Mouse (Mus musculus) embryo, embryonic 10.5 days (tissue): ENCODE data around the gene Fam83g.
"Not testable (repeated sequence)": the region's sequence is repeated elsewhere in the genome, so short reads cannot be mapped to it uniquely, and the experiment has no call there.

ENCODE experiments used
- DNase-seq: peaks from one replicate; pipeline ENCODE4 v3.0.0-alpha.2; 2015; ENCODE audit warnings: low spot score

Gene Fam83g

GRCm38 (mm10) chr11:61683907-61684731 is at the start of gene Fam83g:
Fam83g (plus strand) TSS chr11:61684091.
- DNase-seq, result peak; percentile 74

DNA sequence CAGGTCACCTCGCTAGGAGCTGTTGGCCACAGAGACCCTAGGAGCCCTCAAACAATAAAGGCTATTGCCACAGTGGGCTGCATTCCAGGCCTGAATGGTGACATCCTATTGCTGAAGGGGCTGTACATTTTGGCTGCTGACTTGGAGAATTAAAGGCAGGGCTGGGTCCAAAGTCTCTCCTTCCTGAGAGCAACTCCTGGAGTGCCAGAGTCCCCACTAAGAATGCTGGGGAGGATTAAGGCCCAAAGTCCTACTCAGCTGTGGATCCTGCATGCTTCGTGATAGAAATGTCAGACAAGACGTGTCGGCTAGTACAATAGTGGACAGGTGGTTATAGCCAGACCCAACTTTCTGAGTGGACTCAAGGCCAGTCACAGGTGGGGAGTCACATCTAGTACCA is 47.6 kb upstream of the Fam83g start:
- not testable (repeated sequence) for DNase-seq

- DNase-seq, result no peak
These were observed 46.5 kb upstream of the Fam83g start for GRCm38 (mm10) chr11:61637413-61637812.

DNA sequence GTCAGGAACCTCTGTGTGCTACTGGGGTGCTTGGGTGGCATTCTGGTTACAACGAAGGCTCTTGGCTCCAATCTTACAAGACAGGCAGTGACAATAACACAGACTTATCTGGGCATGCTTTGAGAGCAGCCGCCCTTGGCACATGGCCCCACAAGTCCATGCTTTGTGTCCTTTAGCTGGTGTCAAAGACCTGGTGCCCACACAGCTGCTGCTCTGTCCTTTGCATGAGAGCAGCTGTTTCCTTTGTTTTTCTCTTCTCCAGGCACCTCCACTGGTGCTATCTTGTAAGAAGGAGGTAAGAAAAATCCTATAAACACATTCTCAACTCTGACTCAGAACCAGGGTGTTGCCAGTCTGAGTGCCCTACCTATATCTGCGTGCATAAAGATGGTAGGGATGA is 46.0 kb upstream of the Fam83g start:
- no peak for DNase-seq

- DNase-seq, result no peak
These were observed 44.9 kb upstream of the Fam83g start for GRCm38 (mm10) chr11:61638764-61639536.

DNA sequence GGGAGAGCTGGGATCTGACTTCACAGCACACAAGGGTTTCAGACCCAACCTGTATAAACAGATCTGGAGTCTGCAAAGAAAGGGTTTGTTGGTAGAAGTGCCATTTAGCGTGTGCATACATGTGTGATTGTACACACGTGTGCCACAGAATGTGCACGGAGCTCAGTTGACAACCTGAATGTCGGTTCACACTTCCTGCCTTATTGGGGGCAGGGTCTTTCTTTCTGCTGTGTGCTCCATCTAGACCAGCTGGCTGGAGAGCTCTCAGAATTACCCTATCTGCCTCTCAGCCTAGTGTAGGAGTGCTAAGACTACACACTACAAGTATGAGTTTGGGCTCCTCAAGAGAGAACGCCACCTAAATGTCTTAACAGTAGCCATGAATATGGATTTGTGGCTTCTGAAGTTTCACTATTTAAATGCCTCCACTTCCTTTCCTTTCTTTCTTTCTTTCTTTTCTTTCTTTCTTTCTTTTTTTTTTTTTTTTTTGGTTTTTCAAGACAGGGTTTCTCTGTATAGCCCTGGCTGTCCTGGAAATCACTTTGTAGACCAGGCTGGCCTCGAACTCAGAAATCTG is 44.2 kb upstream of the Fam83g start:
- DNase-seq, result no peak

- DNase-seq, result not testable (repeated sequence)
These were observed 43.3 kb upstream of the Fam83g start for GRCm38 (mm10) chr11:61640585-61640984.

GRCm38 (mm10) chr11:61642106-61642505 is 41.8 kb upstream of the Fam83g start:
- no peak for DNase-seq

DNA sequence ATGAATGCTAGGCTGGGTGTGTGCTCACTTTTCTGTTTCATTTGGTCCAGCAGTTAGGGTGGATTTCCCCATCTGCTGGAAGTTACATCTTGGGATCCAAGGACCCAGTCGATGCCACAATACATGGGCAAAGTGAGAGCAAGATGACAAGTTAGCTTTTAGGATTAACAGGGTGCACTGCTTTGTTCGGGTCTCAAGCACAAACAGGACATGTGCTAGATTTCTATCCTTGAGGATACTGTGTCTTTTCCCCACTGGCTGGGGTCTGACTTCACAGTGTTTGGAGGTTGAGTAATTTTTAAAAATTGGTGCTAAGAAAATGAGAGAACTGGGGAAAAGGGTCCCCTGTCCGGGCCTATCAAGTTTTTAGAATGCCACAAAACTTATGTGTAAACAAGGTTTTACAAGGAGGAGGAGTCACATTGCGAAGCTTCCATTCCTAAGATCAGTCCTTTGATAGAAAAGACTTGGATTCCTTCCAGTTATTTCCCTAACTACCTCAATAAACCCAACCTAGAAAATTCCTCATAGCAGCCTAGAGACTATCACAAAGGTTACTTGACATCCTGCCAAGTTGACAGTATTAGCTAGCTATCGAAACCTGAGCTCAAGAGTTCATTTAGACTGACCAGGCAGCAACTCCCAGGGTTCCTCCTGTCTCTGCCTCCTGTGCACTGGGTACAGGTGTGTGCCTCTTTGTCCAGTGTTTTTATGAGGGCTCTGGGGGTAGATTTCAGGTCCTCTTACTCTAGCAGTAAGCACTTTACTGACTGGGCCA is 40.5 kb upstream of the Fam83g start:
- no peak for DNase-seq

- no peak for DNase-seq
These were observed 39.1 kb upstream of the Fam83g start for GRCm38 (mm10) chr11:61644576-61645326.

- DNase-seq, result no peak
These were observed 38.5 kb upstream of the Fam83g start for GRCm38 (mm10) chr11:61645357-61645857.

GRCm38 (mm10) chr11:61646499-61647039 is 37.3 kb upstream of the Fam83g start:
- no peak for DNase-seq

- no peak for DNase-seq
These were observed 36.6 kb upstream of the Fam83g start for GRCm38 (mm10) chr11:61647110-61647910.

- DNase-seq, result no peak
These were observed 35.7 kb upstream of the Fam83g start for GRCm38 (mm10) chr11:61647956-61648748.

DNA sequence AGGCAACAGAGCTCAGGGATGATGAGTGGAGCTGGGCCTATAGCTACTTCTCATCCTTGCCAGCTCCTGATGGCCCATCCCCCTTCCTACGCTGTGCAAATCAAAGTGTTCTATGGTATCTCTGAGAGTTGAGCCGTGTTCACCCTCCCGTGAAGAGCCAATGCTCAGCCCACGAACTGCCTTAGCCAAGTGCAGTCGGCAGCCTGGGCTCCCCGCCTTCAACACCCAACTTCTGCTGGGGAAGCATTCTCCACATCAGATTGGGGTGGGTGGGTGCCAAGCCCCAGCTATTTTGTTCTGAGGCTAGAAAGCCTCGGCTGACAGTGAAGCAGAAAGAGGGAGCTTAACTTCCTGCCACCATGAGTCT is 35.2 kb upstream of the Fam83g start:
- DNase-seq, result no peak

DNA sequence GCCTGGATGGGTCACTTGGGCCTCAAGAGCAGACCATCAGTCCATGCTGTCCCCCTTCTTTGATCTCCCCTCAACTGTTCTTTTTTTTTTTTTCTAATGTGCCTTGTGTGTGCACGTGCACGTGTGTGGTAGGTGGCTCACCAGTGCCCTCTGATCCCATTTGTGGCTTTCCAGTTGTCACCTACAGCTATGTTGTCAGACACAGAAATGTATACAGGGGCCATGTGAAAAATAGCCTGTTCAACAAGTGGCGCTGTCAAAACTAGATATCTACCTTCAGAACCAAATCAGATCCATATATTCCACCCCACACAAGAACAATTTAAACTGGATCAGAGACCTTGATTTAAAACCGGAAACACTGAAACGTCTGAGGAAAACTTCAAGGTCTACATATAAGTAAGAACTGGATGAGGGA is 34.7 kb upstream of the Fam83g start:
- DNase-seq, result no peak

DNA sequence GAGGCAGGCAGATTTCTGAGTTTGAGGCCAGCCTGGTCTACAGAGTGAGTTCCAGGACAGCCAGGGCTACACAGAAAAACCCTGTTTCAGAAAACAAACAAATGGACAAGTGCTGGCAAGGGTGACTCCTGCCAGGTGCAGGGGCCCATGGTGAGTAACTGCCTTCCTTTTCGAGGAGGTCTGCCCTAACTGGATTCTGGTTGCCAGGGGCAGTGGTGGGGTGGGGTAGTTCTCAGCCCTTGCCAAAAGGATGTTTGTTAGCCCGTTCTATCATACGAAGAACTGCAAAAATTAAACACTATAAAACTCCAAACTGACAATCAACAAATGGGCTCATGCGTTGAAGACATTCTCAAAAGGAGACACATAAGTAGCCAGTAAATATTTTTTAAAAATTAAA is 34.3 kb upstream of the Fam83g start:
- DNase-seq, result no peak

DNA sequence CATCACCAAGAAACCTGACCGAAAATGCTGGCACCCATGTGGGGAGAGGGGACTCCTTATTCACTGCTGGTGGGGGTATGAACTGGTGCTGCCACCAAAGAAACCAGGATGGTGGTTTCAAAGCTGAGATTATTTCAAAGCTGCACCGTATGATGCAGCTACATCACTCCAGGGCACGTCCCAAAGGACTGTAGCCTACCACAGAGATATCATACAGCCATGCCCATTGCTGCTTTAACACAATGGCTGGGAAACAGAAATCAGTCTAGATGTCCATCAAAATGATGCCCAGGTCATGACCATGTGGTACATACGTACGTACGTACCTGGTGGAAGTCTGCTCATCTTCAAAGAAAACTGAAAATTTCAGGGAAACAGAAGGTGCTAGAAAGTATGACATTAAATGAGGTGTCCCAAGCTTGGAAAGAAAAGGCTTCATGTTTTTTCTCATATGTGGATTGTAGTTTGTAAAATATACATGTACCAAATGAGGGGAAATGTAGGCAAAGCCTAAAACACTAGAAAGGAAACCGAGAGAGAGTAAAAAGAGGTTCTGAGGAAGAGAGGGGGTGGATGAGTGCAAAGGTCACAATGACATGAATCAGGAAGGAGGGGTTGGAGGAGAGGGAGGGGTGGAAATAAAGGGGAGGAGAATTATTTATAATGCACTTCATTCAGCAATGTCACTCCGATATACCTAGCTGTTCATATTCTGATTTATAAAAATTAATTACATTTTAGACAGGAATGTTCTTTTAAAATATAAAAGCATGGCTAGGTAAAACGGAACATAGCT is 33.2 kb upstream of the Fam83g start:
- DNase-seq, result no peak
